Mouse (Mus musculus): ENCODE results near the gene Ercc6l. TPM values are rescaled to one million over a fixed set of nuclear protein-coding genes. Genes with fewer than 3 reads are reported as not detected.

Ercc6l gene
- polyA plus RNA-seq (2014; fragmentation: Illumina TruSeq; extraction: RNeasy Lipid Tissue Mini Kit (QIAGEN cat#74804); ENCODE audit: low read depth, low replicate concordance), result 1.3 TPM

DNA sequence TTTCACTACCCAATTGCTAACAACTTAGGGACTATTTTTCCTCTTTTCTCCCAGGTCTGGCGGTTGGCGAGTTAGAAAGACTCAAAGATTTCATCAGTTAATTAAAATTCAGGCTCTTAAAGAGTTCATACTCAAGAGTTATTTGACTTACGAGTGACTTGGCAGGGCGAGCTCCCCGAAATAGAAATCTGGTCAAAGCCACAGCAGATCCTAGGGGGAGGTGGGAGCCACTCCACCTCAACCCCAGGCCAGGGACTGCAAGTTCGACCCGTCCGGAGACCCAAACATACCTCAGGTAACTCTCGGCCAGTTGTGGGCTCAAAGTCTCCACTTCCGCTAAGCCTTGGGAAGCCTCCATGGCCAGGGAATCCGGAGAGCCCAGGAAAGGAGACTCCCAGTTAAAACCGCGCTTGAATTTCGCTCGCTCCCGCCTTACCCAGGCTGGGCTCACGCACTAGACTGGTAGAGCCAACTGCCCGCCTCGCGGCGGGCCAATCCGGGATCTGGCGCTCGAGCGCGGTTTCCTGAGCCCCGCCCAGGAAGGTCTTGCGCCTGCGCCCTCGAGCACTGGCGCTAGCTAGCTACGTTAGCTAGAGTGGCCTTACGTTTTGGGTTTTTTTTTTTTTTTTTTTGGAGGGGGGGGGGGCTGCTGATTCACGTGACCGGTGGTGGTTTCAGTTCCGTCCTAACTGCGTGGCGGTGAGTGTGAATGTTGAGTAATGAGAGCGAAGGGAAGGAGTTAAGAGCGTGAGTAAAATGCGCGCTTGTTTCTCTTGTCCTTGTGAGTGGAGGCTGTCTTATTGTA, at the start of gene Ercc6l:
Ercc6l (minus strand) TSS at position 474 of the 805 bp plus-strand sequence.

DNA sequence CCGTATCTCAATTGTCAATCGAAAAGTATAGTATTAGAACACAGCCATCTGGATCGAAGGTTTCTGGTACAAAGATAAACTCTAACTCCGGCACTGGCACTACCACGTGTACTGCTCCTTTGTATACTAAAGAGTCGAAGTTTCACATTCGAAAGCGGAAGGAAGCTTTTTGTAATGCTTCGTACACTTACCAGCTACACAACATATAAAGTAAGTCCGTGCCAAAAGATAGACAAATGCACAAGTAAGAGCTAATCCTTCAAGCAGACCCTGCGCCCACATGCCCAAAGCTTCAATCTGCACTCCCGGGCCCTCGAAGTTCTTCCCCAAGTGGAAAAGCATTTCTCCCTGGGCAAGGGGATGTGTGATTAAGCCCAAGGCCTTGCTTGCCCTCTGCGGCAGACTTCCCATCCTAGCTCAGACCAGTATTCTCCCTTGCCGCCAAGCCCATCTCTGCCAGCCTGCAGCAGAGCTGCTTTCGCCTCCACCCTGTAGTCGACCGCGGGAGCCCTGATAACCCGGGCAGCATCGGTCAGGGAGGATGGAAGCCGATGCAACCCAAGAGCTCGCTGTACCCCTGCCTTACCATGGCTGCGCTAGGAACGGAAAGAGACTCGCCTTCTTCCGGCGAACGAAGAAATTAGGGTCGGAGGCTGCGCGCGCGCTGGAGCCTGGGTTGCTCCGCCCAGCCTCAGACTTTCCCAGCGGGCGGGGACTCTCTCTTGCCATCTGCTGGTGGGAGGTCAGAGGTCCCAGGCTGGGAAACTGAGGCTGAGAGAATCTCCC, 32.0 kb upstream of the Ercc6l start, which contains the start of gene Rps4x:
Rps4x (minus strand) TSS at position 683 of the 786 bp plus-strand sequence.

DNA sequence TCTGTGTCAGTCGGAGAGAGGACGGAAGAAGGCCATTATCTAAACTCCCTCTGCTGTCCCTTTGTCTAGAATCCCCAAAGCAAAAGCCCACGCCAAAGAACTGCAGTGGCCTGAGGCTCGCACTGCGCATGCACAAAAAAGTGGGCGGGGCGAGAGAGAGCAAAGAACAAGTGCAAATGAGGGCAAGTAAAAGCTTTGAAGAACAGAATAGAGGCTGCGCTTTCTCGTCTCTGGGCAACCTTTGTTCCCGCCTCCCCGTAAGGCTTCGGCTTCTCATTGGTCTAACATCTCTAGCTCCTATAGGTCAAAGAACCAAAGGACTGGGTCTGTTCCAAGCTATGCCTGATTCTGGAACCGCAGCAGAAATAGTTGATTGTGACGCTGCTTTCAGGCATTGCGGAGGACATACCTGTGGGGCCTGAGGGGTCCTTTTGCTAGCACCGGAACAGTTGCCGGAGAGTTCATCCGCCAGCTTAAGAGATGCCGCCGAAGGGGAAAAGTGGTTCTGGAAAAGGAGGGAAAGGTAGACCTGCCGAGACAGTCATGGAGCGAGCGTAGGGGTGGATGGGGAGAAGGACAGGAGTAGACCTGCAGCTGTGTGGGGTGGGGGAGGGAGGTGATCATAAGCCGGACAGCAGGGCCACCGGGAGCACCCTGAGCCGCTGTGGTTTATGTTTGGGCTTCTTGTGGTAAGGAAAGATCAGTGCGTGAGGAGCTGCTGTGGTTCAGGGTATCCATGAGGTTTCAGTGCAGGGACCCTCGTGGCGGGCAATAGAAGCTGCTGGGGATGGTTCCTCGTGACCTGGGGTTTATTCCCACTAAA, 37.6 kb downstream of the Ercc6l start, which contains the start of gene Pin4:
Pin4 (plus strand) TSS at position 406 of the 823 bp plus-strand sequence.

Other genes with a start within 250 kb of the Ercc6l start
- gene Rtl5, start 85.8 kb downstream of the Ercc6l start, polyA plus RNA-seq (2014; fragmentation: Illumina TruSeq; extraction: RNeasy Lipid Tissue Mini Kit (QIAGEN cat#74804); ENCODE audit: low read depth, low replicate concordance), result 3.0 TPM
- 210 TPM for gene Pin4, start 37.6 kb downstream of the Ercc6l start, polyA plus RNA-seq (2014; fragmentation: Illumina TruSeq; extraction: RNeasy Lipid Tissue Mini Kit (QIAGEN cat#74804); ENCODE audit: low read depth, low replicate concordance)
- gene Rps4x, start 32.3 kb upstream of the Ercc6l start, polyA plus RNA-seq (2014; fragmentation: Illumina TruSeq; extraction: RNeasy Lipid Tissue Mini Kit (QIAGEN cat#74804); ENCODE audit: low read depth, low replicate concordance), result 839 TPM
- gene Cited1, start 95.1 kb upstream of the Ercc6l start, polyA plus RNA-seq (2014; fragmentation: Illumina TruSeq; extraction: RNeasy Lipid Tissue Mini Kit (QIAGEN cat#74804); ENCODE audit: low read depth, low replicate concordance), result not detected